Mouse (Mus musculus) midbrain, postnatal 0 days (tissue): ENCODE measurements at regions not wholly inside any gene's neighbourhood (a gene's known extent, or its start where the extent isn't known, plus 50 kb on each side); places are given as distances from the start of the nearest gene placed in this dataset.
"Not testable (repeated sequence)": the region's sequence is repeated elsewhere in the genome, so short reads cannot be mapped to it uniquely, and the experiment has no call there.

ENCODE experiments used
- ATAC-seq: fragments of 200-750 bp; cut with Nextera tagmentation; 2 replicates; pipeline ENCODE4 v1.8.0; 2017; ENCODE audit warnings: moderate number of reproducible peaks, mild to moderate bottlenecking, moderate TSS enrichment, moderate library complexity; ENCODE audit not compliant: low FRiP score
- DNase-seq: peaks from one replicate; pipeline ENCODE4 v3.0.0-alpha.2; 2015; ENCODE audit warnings: low spot score
- H3K27ac ChIP-seq: fragments of 300-500 bp; sonication (generic); 2 replicates; pipeline ENCODE4 v1.5.1; 2014; ENCODE audit warnings: low read depth, mild to moderate bottlenecking, low read length, mixed read lengths
- H3K27me3 ChIP-seq: fragments of 300-500 bp; sonication (generic); 2 replicates; pipeline ENCODE4 v1.6.1; 2014; ENCODE audit warnings: low read length, control low read depth, mixed read lengths; ENCODE audit not compliant: insufficient read depth
- H3K36me3 ChIP-seq: fragments of 300-500 bp; sonication (generic); 2 replicates; pipeline ENCODE4 v1.6.1; 2014; ENCODE audit warnings: low read length, control low read depth, mixed read lengths; ENCODE audit not compliant: insufficient read depth
- H3K4me1 ChIP-seq: fragments of 300-500 bp; sonication (generic); 2 replicates; pipeline ENCODE4 v1.6.1; 2014; ENCODE audit warnings: mild to moderate bottlenecking, control low read depth, antibody characterized with exemption, low read length, mixed read lengths; ENCODE audit not compliant: insufficient read depth
- H3K4me2 ChIP-seq: fragments of 300-500 bp; sonication (generic); 2 replicates; pipeline ENCODE4 v1.6.1; 2014; ENCODE audit warnings: low read depth, mild to moderate bottlenecking, low read length, mixed read lengths; ENCODE audit not compliant: poor library complexity, severe bottlenecking
- H3K4me3 ChIP-seq: fragments of 300-500 bp; sonication (generic); 2 replicates; pipeline ENCODE4 v1.5.1; 2014; ENCODE audit warnings: low read depth, mild to moderate bottlenecking, low read length, moderate library complexity
- H3K9ac ChIP-seq: fragments of 300-500 bp; sonication (generic); replicated peaks from 2 replicates; pipeline ENCODE4 v1.6.1; 2014; ENCODE audit warnings: mild to moderate bottlenecking, low read length, moderate library complexity, mixed read lengths; ENCODE audit not compliant: poor library complexity, severe bottlenecking
- H3K9me3 ChIP-seq: fragments of 300-500 bp; sonication (generic); 2 replicates; pipeline ENCODE4 v1.6.1; 2016; ENCODE audit warnings: low read length, control low read depth
- CTCF ChIP-seq: IDR thresholded peaks from 2 replicates; pipeline ENCODE4 v1.5.1; 2016; ENCODE audit warnings: antibody characterized with exemption, mild to moderate bottlenecking
- WGBS: fragments of 180-500 bp; shearing (Covaris S2); extraction: QIAGEN DNeasy Blood & Tissue Kit; methylation state at CpG from one replicate; pipeline ENCODE4 v1.1.7; 2014; 5-methylcytosine and 5-hydroxymethylcytosine counted together

DNA sequence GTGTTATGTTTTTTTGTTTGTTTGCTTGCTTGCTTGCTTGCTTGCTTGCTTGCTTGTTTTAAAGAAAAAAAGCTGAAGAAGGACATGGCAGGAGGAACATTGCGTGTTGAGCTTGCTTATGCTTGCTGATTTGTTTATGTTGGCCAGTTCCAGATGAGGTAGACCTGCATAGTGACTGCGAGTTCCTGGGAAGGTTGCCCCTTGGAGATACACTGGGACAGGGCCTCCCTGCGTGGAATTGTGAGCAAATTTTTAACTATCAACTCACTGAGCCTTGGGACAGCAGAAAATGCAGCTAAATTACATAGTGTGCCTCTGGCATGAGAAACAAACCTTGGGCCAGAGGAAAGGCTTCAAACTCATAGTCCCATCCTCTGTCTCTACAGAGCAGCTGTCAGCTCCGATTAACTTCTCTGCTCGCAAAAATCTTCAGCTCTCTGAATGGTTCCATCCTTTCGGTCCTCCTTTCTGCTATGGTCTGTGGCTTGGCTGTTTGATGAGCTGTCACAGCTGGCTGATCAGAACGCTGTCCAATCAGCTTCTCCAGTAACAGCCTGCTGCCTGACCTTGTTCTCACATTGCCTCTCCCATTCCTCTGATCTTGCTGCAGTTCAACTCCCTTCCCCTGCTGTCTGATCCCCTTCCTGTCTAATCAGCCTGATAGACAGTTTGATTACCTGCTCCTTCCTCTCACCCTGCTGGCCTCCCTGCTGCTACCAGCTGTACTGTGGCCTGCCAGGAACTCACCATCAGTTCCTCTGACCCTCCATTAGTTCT lies 355.7 kb downstream of the Gabrg2 start:
- ATAC-seq (peak; percentile 58), DNase-seq (peak; percentile 85)
- 14% methylated on average over 7 of the region's 7 CpGs for WGBS
- H3K9ac ChIP-seq, result no peak overlapping the region
- no peak overlapping the region for H3K4me3 ChIP-seq
- no peak overlapping the region for H3K27ac ChIP-seq
- H3K27me3 ChIP-seq, result no peaks in the 10 kb centered on the region
- no peaks in the 10 kb centered on the region for H3K9me3 ChIP-seq
- H3K4me1 ChIP-seq, result 0 out of 2 replicates have a peak, but pooled peaks cover 2% of the 10 kb centered on the region
- TF ChIP-seq CTCF, result no peak
- H3K36me3 ChIP-seq, result no peaks in the 10 kb centered on the region
- H3K4me2 ChIP-seq, result no peak overlapping the region

DNA sequence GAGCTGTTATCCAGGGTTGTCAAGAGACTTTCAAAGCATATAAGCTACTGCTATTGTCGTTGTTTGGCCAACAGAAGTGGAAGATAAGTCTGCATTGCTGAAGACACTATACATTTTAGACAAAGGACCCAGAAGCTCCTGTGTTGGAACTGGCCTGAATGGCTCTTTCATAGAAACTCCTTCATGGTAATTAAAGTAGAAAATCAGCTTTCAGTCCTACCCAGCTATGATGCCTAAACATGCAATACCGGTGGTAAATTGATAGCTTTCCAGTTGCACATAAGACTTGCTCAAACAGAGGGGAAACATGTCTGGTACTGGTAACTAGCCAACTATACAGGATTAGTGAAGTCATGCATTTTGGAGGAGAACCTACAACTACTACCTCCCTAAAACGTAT lies 356.6 kb downstream of the Gabrg2 start:
- H3K36me3 ChIP-seq, result no peaks in the 10 kb centered on the region
- no peak overlapping the region for H3K4me2 ChIP-seq
- H3K4me3 ChIP-seq, result no peak overlapping the region
- H3K9me3 ChIP-seq, result no peaks in the 10 kb centered on the region
- no peak overlapping the region for H3K9ac ChIP-seq
- DNase-seq (no peak), ATAC-seq (no peak)
- TF ChIP-seq CTCF, result no peak
- H3K27me3 ChIP-seq, result no peaks in the 10 kb centered on the region
- H3K4me1 ChIP-seq, result 0 out of 2 replicates have a peak, but pooled peaks cover 2% of the 10 kb centered on the region
- H3K27ac ChIP-seq, result no peak overlapping the region
- 32% methylated on average over 3 of the region's 3 CpGs for WGBS

DNA sequence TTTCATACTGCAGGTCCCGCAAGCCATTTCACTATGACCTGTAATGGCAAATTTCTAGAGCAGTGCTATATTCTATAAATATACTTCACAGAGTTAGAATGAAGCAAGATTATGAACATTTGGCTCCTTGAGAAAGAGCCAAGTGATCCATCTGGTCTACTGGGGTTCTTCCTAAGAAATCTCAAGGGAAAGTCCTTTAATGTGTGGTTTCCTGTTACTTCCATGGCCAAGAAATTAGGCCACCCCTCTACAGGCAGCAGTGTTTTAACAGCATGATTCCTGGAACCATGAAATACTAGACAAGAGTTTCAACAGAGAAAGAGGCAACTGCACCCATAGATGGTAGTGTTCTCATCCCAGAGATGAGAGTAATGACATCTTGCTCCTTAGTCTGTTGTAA lies 401.7 kb downstream of the Gabrg2 start:
- H3K27me3 ChIP-seq, result no peaks in the 10 kb centered on the region
- no peak overlapping the region for H3K4me2 ChIP-seq
- no peaks in the 10 kb centered on the region for H3K4me1 ChIP-seq
- TF ChIP-seq CTCF, result no peak
- WGBS, result 91% methylated on average over 1 of the region's 1 CpGs
- no peaks in the 10 kb centered on the region for H3K9me3 ChIP-seq
- H3K4me3 ChIP-seq, result no peak overlapping the region
- ATAC-seq, result no peak
- H3K9ac ChIP-seq, result no peak overlapping the region
- no peak overlapping the region for H3K27ac ChIP-seq
- no peaks in the 10 kb centered on the region for H3K36me3 ChIP-seq
- DNase-seq, result peak; percentile 58

DNA sequence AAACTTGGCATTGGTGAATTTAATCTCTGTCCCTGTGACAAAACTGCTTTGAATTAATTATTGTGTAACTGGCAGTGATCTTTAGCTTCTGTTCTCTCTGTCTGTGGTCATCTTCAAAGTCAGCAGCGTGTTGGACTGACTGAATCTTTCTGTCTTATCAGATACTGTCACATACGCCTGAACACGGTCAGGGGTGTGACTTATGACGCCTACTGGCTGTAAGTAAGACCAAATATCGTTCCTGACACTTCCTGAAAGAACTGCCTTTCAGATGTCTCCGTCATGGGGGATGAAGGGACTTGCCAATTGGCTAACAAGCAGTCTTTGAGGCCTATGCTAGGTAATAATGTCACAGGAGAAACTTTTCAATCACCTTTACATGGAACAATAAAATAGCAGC lies 402.2 kb downstream of the Gabrg2 start:
- no peak overlapping the region for H3K4me3 ChIP-seq
- 63% methylated on average over 6 of the region's 6 CpGs for WGBS
- DNase-seq, result peak; percentile 81
- H3K4me1 ChIP-seq, result no peaks in the 10 kb centered on the region
- no peak overlapping the region for H3K27ac ChIP-seq
- no peak; the same call in 1 of the 2 replicates for ATAC-seq
- no peak overlapping the region for H3K9ac ChIP-seq
- no peak overlapping the region for H3K4me2 ChIP-seq
- H3K9me3 ChIP-seq, result no peaks in the 10 kb centered on the region
- no peaks in the 10 kb centered on the region for H3K36me3 ChIP-seq
- no peaks in the 10 kb centered on the region for H3K27me3 ChIP-seq
- no peak for TF ChIP-seq CTCF

DNA sequence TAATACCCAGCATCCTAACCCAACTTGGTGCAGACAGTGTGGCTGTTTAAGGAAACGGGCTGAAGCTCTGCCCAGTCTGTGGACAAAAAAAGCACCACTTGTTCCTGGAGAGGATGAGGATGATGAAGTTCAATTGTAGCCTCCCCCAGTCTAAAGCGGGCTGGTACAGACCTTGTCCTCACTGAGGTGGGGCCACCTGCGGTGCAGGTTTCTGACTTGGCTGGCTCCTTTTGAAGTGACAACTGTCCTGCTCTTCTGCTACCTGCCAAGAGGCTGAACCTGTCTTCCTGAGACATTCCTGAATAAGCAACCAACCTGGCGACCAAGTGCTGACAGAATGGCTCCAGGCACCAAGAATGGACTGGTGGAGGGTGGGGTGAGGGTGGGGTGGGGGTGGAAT lies 409.2 kb downstream of the Gabrg2 start:
- 70% methylated on average over 4 of the region's 4 CpGs for WGBS
- not testable (repeated sequence) for H3K4me1 ChIP-seq, H3K4me2 ChIP-seq, ATAC-seq, H3K27me3 ChIP-seq, DNase-seq, H3K9me3 ChIP-seq, H3K36me3 ChIP-seq, H3K4me3 ChIP-seq, H3K27ac ChIP-seq, H3K9ac ChIP-seq
